Mouse (Mus musculus): Measurements from ENCODE around the gene Gm8947. TPM values are rescaled to one million over a fixed set of nuclear protein-coding genes. Genes with fewer than 3 reads are reported as not detected.

Gm8947 gene
- polyA plus RNA-seq, 1 experiment from 2014 or later = not detected

- no peak for DNase-seq (ENCODE audit: low spot score)
These were observed 31.2 kb downstream of the Gm8947 start for GRCm38 (mm10) chr1:151223377-151223776.

- DNase-seq (ENCODE audit: low spot score) = no peak
These were observed 32.4 kb downstream of the Gm8947 start for GRCm38 (mm10) chr1:151224536-151224935.

GRCm38 (mm10) chr1:151227506-151227905 lies 35.3 kb downstream of the Gm8947 start:
- DNase-seq (ENCODE audit: low spot score) = no peak

- no peak for DNase-seq (ENCODE audit: low spot score)
These were observed 36.3 kb downstream of the Gm8947 start for GRCm38 (mm10) chr1:151228320-151228989.

GRCm38 (mm10) chr1:151232346-151232745 lies 40.2 kb downstream of the Gm8947 start:
- no peak for DNase-seq (ENCODE audit: low spot score)

GRCm38 (mm10) chr1:151233756-151234155 lies 41.6 kb downstream of the Gm8947 start:
- DNase-seq (ENCODE audit: low spot score) = no peak

- DNase-seq (ENCODE audit: low spot score) = no peak
These were observed 43.4 kb downstream of the Gm8947 start for GRCm38 (mm10) chr1:151235574-151235973.

- no peak for DNase-seq (ENCODE audit: low spot score)
These were observed 44.2 kb downstream of the Gm8947 start for GRCm38 (mm10) chr1:151236141-151236930.

GRCm38 (mm10) chr1:151237780-151238179 lies 45.6 kb downstream of the Gm8947 start:
- DNase-seq (ENCODE audit: low spot score) = no peak

- no peak for DNase-seq (ENCODE audit: low spot score)
These were observed 51.2 kb downstream of the Gm8947 start for GRCm38 (mm10) chr1:151243332-151243731.

Other genes with a start within 250 kb of the Gm8947 start
- gene Hmcn1, start 198.9 kb upstream of the Gm8947 start, polyA plus RNA-seq (2015; fragmentation: Nextera tagmentation; extraction: Ambion mirVana) = 0.13 and 0.29 TPM in 2 replicates
- gene Gm47985, start 9.8 kb upstream of the Gm8947 start, polyA plus RNA-seq (2015; fragmentation: Nextera tagmentation; extraction: Ambion mirVana) = not detected in 2 replicates
- not detected in 2 replicates for gene Gm47995, start 6.1 kb downstream of the Gm8947 start, polyA plus RNA-seq (2015; fragmentation: Nextera tagmentation; extraction: Ambion mirVana)
- gene 3110040M04Rik, start 11.7 kb downstream of the Gm8947 start, polyA plus RNA-seq (2015; fragmentation: Nextera tagmentation; extraction: Ambion mirVana) = not detected in 2 replicates
- gene Gm47996, start 17.8 kb downstream of the Gm8947 start, polyA plus RNA-seq (2015; fragmentation: Nextera tagmentation; extraction: Ambion mirVana) = not detected in 2 replicates
- 171 and 193 TPM in 2 replicates for gene Ivns1abp, start 152.1 kb downstream of the Gm8947 start, polyA plus RNA-seq (2015; fragmentation: Nextera tagmentation; extraction: Ambion mirVana)
- gene Swt1, start 236.1 kb downstream of the Gm8947 start, polyA plus RNA-seq (2015; fragmentation: Nextera tagmentation; extraction: Ambion mirVana) = 38.7 and 42.7 TPM in 2 replicates
- gene Trmt1l, start 236.2 kb downstream of the Gm8947 start, polyA plus RNA-seq (2015; fragmentation: Nextera tagmentation; extraction: Ambion mirVana) = 27.2 and 29.9 TPM in 2 replicates

Measured in thymus, postnatal 0 days (tissue).